Mouse (Mus musculus): Measurements from ENCODE around the gene Nxph1. TPM values are rescaled to one million over a fixed set of nuclear protein-coding genes. Genes with fewer than 3 reads are reported as not detected.

The Nxph1 gene
- 0.11 and 0.17 TPM in 2 replicates for polyA plus RNA-seq (2015; fragmentation: Nextera tagmentation; extraction: Ambion mirVana)

GRCm38 (mm10) chr6:8948131-8948470, at the start of gene Nxph1:
TSS of gene Nxph1 (plus strand) at chr6:8948431.
- no peak for ATAC-seq (ENCODE audit: borderline replicate concordance, extremely low read depth, low FRiP score, low TSS enrichment)
- 4% methylated on average over 16 of the region's 16 CpGs for whole genome bisulfite sequencing
- Histone ChIP-seq H3K4me1 (no peaks in the 10 kb centered on the region), H3K27ac (no peak within 1 kb of the TSS), H3K36me3 (no peaks in the 10 kb centered on the region), H3K4me2 (peak within 1 kb of the TSS; percentile 36), H3K9ac (no peak within 1 kb of the TSS), H3K9me3 (no peaks in the 10 kb centered on the region), H3K4me3 (peak within 1 kb of the TSS; percentile 10; the same call in 1 of the 2 replicates), H3K27me3 (peaks cover 66% of the 10 kb centered on the region)

GRCm38 (mm10) chr6:8900021-8900728, 48.1 kb upstream of the Nxph1 start:
- Histone ChIP-seq H3K4me2 (no peak overlapping the region), H3K27me3 (no peaks in the 10 kb centered on the region), H3K4me3 (no peak overlapping the region), H3K9me3 (no peaks in the 10 kb centered on the region), H3K4me1 (no peaks in the 10 kb centered on the region), H3K36me3 (no peaks in the 10 kb centered on the region), H3K27ac (no peak overlapping the region), H3K9ac (no peak overlapping the region)
- 76% methylated on average over 7 of the region's 7 CpGs for WGBS
- no peak for ATAC-seq (ENCODE audit: borderline replicate concordance, extremely low read depth, low FRiP score, low TSS enrichment)

- WGBS = 90% methylated on average over 2 of the region's 2 CpGs
These were observed 47.5 kb upstream of the Nxph1 start for GRCm38 (mm10) chr6:8900729-8901122.

GRCm38 (mm10) chr6:8907917-8908316, 40.3 kb upstream of the Nxph1 start:
- no peak overlapping the region for H3K27ac ChIP-seq
- H3K9me3 ChIP-seq = no peaks in the 10 kb centered on the region
- H3K4me3 ChIP-seq = no peak overlapping the region
- no peak for ATAC-seq (ENCODE audit: borderline replicate concordance, extremely low read depth, low FRiP score, low TSS enrichment)
- H3K4me2 ChIP-seq = no peak overlapping the region
- no peak overlapping the region for H3K9ac ChIP-seq
- H3K4me1 ChIP-seq = no peaks in the 10 kb centered on the region
- no peaks in the 10 kb centered on the region for H3K27me3 ChIP-seq
- 64% methylated on average over 3 of the region's 3 CpGs for whole genome bisulfite sequencing
- H3K36me3 ChIP-seq = no peaks in the 10 kb centered on the region

More at GRCm38 (mm10) chr6:8900729-8901122, 47.5 kb upstream of the Nxph1 start:
- H3K27me3 ChIP-seq = no peaks in the 10 kb centered on the region
- no peak overlapping the region for H3K4me2 ChIP-seq
- H3K9me3 ChIP-seq = no peaks in the 10 kb centered on the region
- H3K4me3 ChIP-seq = no peak overlapping the region
- no peaks in the 10 kb centered on the region for H3K4me1 ChIP-seq
- no peaks in the 10 kb centered on the region for H3K36me3 ChIP-seq
- ATAC-seq (ENCODE audit: borderline replicate concordance, extremely low read depth, low FRiP score, low TSS enrichment) = no peak
- no peak overlapping the region for H3K9ac ChIP-seq
- H3K27ac ChIP-seq = no peak overlapping the region

- no peaks in the 10 kb centered on the region for H3K4me1 ChIP-seq
- no peak for ATAC-seq (ENCODE audit: borderline replicate concordance, extremely low read depth, low FRiP score, low TSS enrichment)
- no peaks in the 10 kb centered on the region for H3K9me3 ChIP-seq
- no peak overlapping the region for H3K9ac ChIP-seq
- H3K4me3 ChIP-seq = no peak overlapping the region
- H3K27ac ChIP-seq = no peak overlapping the region
- H3K27me3 ChIP-seq = no peaks in the 10 kb centered on the region
- no peak overlapping the region for H3K4me2 ChIP-seq
- H3K36me3 ChIP-seq = no peaks in the 10 kb centered on the region
These were observed 34.8 kb upstream of the Nxph1 start for GRCm38 (mm10) chr6:8913404-8913803.

- no peak overlapping the region for H3K27ac ChIP-seq
- no peaks in the 10 kb centered on the region for H3K4me1 ChIP-seq
- 0 out of 2 replicates have a peak, but pooled peaks have one; percentile 23 for ATAC-seq (ENCODE audit: borderline replicate concordance, extremely low read depth, low FRiP score, low TSS enrichment)
- no peaks in the 10 kb centered on the region for H3K36me3 ChIP-seq
- no peaks in the 10 kb centered on the region for H3K9me3 ChIP-seq
- no peaks in the 10 kb centered on the region for H3K27me3 ChIP-seq
- no peak overlapping the region for H3K9ac ChIP-seq
- no peak overlapping the region for H3K4me3 ChIP-seq
- H3K4me2 ChIP-seq = no peak overlapping the region
- WGBS = 79% methylated on average over 3 of the region's 3 CpGs
These were observed 33.5 kb upstream of the Nxph1 start for GRCm38 (mm10) chr6:8914682-8915081.

- no peaks in the 10 kb centered on the region for H3K4me1 ChIP-seq
- ATAC-seq (ENCODE audit: borderline replicate concordance, extremely low read depth, low FRiP score, low TSS enrichment) = no peak
- 57% methylated on average over 6 of the region's 6 CpGs for WGBS
- H3K9ac ChIP-seq = no peak overlapping the region
- H3K4me3 ChIP-seq = no peak overlapping the region
- no peaks in the 10 kb centered on the region for H3K9me3 ChIP-seq
- H3K27ac ChIP-seq = no peak overlapping the region
- H3K4me2 ChIP-seq = no peak overlapping the region
- no peaks in the 10 kb centered on the region for H3K36me3 ChIP-seq
- no peaks in the 10 kb centered on the region for H3K27me3 ChIP-seq
These were observed 23.8 kb upstream of the Nxph1 start for GRCm38 (mm10) chr6:8924481-8924880.

GRCm38 (mm10) chr6:8935241-8935640, 13.0 kb upstream of the Nxph1 start:
- H3K36me3 ChIP-seq = no peaks in the 10 kb centered on the region
- H3K27me3 ChIP-seq = no peaks in the 10 kb centered on the region
- no peaks in the 10 kb centered on the region for H3K4me1 ChIP-seq
- H3K4me2 ChIP-seq = no peak overlapping the region
- 32% methylated on average over 5 of the region's 5 CpGs for WGBS
- H3K27ac ChIP-seq = no peak overlapping the region
- no peak overlapping the region for H3K4me3 ChIP-seq
- ATAC-seq (ENCODE audit: borderline replicate concordance, extremely low read depth, low FRiP score, low TSS enrichment) = no peak
- no peaks in the 10 kb centered on the region for H3K9me3 ChIP-seq
- H3K9ac ChIP-seq = no peak overlapping the region

GRCm38 (mm10) chr6:8935705-8936104, 12.5 kb upstream of the Nxph1 start:
- 11% methylated on average over 5 of the region's 5 CpGs for WGBS

GRCm38 (mm10) chr6:8936168-8936567, 12.1 kb upstream of the Nxph1 start:
- WGBS = 11% methylated on average over 4 of the region's 4 CpGs
- no peak for ATAC-seq (ENCODE audit: borderline replicate concordance, extremely low read depth, low FRiP score, low TSS enrichment)
- no peak overlapping the region for H3K27ac ChIP-seq
- H3K4me3 ChIP-seq = no peak overlapping the region
- no peaks in the 10 kb centered on the region for H3K36me3 ChIP-seq
- no peak overlapping the region for H3K4me2 ChIP-seq
- H3K9me3 ChIP-seq = no peaks in the 10 kb centered on the region
- H3K4me1 ChIP-seq = no peaks in the 10 kb centered on the region
- no peaks in the 10 kb centered on the region for H3K27me3 ChIP-seq
- no peak overlapping the region for H3K9ac ChIP-seq

More at GRCm38 (mm10) chr6:8935705-8936104, 12.5 kb upstream of the Nxph1 start:
- no peak overlapping the region for H3K4me2 ChIP-seq
- H3K27me3 ChIP-seq = no peaks in the 10 kb centered on the region
- H3K4me1 ChIP-seq = no peaks in the 10 kb centered on the region
- H3K9me3 ChIP-seq = no peaks in the 10 kb centered on the region
- H3K27ac ChIP-seq = no peak overlapping the region
- no peak overlapping the region for H3K9ac ChIP-seq
- H3K4me3 ChIP-seq = no peak overlapping the region
- ATAC-seq (ENCODE audit: borderline replicate concordance, extremely low read depth, low FRiP score, low TSS enrichment) = no peak
- H3K36me3 ChIP-seq = no peaks in the 10 kb centered on the region

GRCm38 (mm10) chr6:8948471-8949411, 510 bp downstream of the Nxph1 start:
- Histone ChIP-seq H3K27ac (no peak overlapping the region), H3K4me2 (peak overlapping the region; percentile 36), H3K36me3 (no peaks in the 10 kb centered on the region), H3K4me1 (no peaks in the 10 kb centered on the region), H3K9me3 (no peaks in the 10 kb centered on the region), H3K27me3 (peaks cover 70% of the 10 kb centered on the region), H3K9ac (no peak overlapping the region), H3K4me3 (peak overlapping the region; percentile 10; the same call in 1 of the 2 replicates)
- 1% methylated on average over 68 of the region's 68 CpGs for WGBS
- ATAC-seq (ENCODE audit: borderline replicate concordance, extremely low read depth, low FRiP score, low TSS enrichment) = peak; percentile 42; the same call in 1 of the 2 replicates

GRCm38 (mm10) chr6:8949665-8950201, 1.5 kb downstream of the Nxph1 start:
- no peaks in the 10 kb centered on the region for H3K9me3 ChIP-seq
- peak; percentile 35; the same call in 1 of the 2 replicates for ATAC-seq (ENCODE audit: borderline replicate concordance, extremely low read depth, low FRiP score, low TSS enrichment)
- 2% methylated on average over 31 of the region's 31 CpGs for WGBS
- H3K4me3 ChIP-seq = no peak overlapping the region
- no peak overlapping the region for H3K4me2 ChIP-seq
- no peak overlapping the region for H3K27ac ChIP-seq
- no peak overlapping the region for H3K9ac ChIP-seq
- peaks cover 80% of the 10 kb centered on the region for H3K27me3 ChIP-seq
- no peaks in the 10 kb centered on the region for H3K36me3 ChIP-seq
- H3K4me1 ChIP-seq = no peaks in the 10 kb centered on the region
